Mouse (Mus musculus) liver, embryonic 14.5 days (tissue): ENCODE data around the gene Smc3. TPM values are rescaled to one million over a fixed set of nuclear protein-coding genes. Genes with fewer than 3 reads are reported as not detected.

Experiments used
- ATAC-seq: fragments of 200-750 bp; cut with Nextera tagmentation; 2 replicates; pipeline ENCODE4 v1.8.0; 2017; ENCODE audit warnings: moderate number of reproducible peaks, mild to moderate bottlenecking, moderate library complexity; ENCODE audit not compliant: insufficient read depth
- DNase-seq, 3 experiments: peaks; one replicate each; pipeline ENCODE4 v3.0.0-alpha.2; 2012 to 2013; ENCODE audit warnings: low read depth in 3 of 3, low spot score in 3 of 3
- H3K27ac ChIP-seq: fragments of 300-500 bp; sonication (generic); 2 replicates; pipeline ENCODE4 v1.5.1; 2014; ENCODE audit warnings: moderate library complexity, mild to moderate bottlenecking, control low read depth, inconsistent platforms
- H3K27me3 ChIP-seq: fragments of 300-500 bp; sonication (generic); 2 replicates; pipeline ENCODE4 v1.6.1; 2014; ENCODE audit warnings: mild to moderate bottlenecking, low read length, moderate library complexity; ENCODE audit not compliant: control insufficient read depth, insufficient read depth
- H3K36me3 ChIP-seq: fragments of 300-500 bp; sonication (generic); replicated peaks from 2 replicates; pipeline ENCODE4 v1.6.1; 2014; ENCODE audit warnings: low read depth; ENCODE audit not compliant: control insufficient read depth, insufficient read depth
- H3K4me1 ChIP-seq, 2 experiments: fragments of 200-500 bp in 1 of 2; fragments of 300-500 bp in 1 of 2; sonication (generic) in 1 of 2; replicated peaks; 2 replicates each; pipeline ENCODE4 v1.6.1; 2012 to 2014; ENCODE audit warnings: antibody characterized with exemption in 1 of 2, inconsistent platforms in 1 of 2, low read length in 1 of 2; ENCODE audit not compliant: control insufficient read depth in 2 of 2, insufficient read depth in 2 of 2
- H3K4me2 ChIP-seq: fragments of 300-500 bp; sonication (generic); 2 replicates; pipeline ENCODE4 v1.6.1; 2014; ENCODE audit warnings: low read depth, mild to moderate bottlenecking, control low read depth, moderate library complexity
- H3K4me3 ChIP-seq, 2 experiments: fragments of 200-500 bp in 1 of 2; fragments of 300-500 bp in 1 of 2; sonication (generic) in 1 of 2; 2 replicates each; pipeline ENCODE4 v1.5.1; 2012 to 2014; ENCODE audit warnings: low read depth in 2 of 2, low read length in 2 of 2, mild to moderate bottlenecking in 2 of 2, control low read depth in 1 of 2, inconsistent platforms in 1 of 2, moderate library complexity in 1 of 2; ENCODE audit not compliant: insufficient read depth in 1 of 2
- H3K9ac ChIP-seq: fragments of 300-500 bp; sonication (generic); replicated peaks from 2 replicates; pipeline ENCODE4 v1.6.1; 2014; ENCODE audit warnings: mild to moderate bottlenecking, control low read depth, moderate library complexity
- H3K9me3 ChIP-seq: fragments of 300-500 bp; sonication (generic); 2 replicates; pipeline ENCODE4 v1.6.1; 2016; ENCODE audit warnings: low read length, mixed read lengths; ENCODE audit not compliant: control insufficient read depth
- CTCF ChIP-seq: IDR thresholded peaks from 2 replicates; pipeline ENCODE4 v1.5.1; 2016; ENCODE audit warnings: antibody characterized with exemption, low read depth, control low read depth
- EP300 ChIP-seq: IDR thresholded peaks from 2 replicates; pipeline ENCODE4 v1.6.1; 2016; ENCODE audit warnings: antibody characterized with exemption, low read depth
- WGBS: fragments of 180-500 bp; shearing (Covaris S2); extraction: QIAGEN DNeasy Blood & Tissue Kit; methylation state at CpG from one replicate; pipeline ENCODE4 v1.1.7; 2014; ENCODE audit not compliant: insufficient replicate concordance; 5-methylcytosine and 5-hydroxymethylcytosine counted together
- polyA plus RNA-seq, 2 experiments: library from polyadenylated mRNA; depleted of rRNA in 1 of 2; stranded (reverse) in 1 of 2; unstranded in 1 of 2; fragments of >200 nt; fragmentation: Nextera tagmentation in 1 of 2; extraction: Ambion mirVana in 1 of 2; gene quantifications; 2 replicates each; pipeline versions ENCODE4 v1.2.1 to v1.2.3; 2012 to 2014

Gene Smc3
- polyA plus RNA-seq, 2 experiments, result 25.2 to 30.3 TPM

DNA sequence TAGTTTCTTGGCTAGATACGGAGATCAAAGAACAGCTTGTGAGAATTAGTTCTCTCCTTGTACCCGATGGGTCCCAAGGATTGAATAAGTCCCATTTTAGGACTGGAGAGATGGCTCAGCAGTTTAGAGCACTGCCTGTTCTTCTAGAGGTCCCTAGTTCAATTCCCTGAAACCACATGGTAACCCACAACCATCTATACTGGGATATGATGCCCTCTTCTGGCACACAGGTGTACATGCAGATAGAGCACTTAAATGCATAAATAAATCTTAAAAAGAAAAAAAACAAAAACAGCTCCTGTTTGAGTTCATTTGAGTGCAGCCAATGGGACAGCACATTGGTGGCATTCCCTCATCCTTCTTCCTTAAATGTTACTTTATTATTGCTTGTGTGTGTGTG lies 37.8 kb downstream of the Smc3 start:
- Histone ChIP-seq H3K27ac (no peak overlapping the region), H3K4me3 (no peak overlapping the region), H3K9me3 (no peaks in the 10 kb centered on the region), H3K4me2 (no peak overlapping the region), H3K9ac (no peak overlapping the region), H3K4me1 (no peaks in the 10 kb centered on the region), H3K36me3 (peaks cover 78% of the 10 kb centered on the region), H3K27me3 (no peaks in the 10 kb centered on the region)
- whole genome bisulfite sequencing, result 82% methylated on average over 2 of the region's 2 CpGs
- TF ChIP-seq CTCF, result peak; percentile 35; the same call in 1 of the 2 replicates
- TF ChIP-seq EP300, result no peak
- DNase-seq (no peak), ATAC-seq (no peak)

DNA sequence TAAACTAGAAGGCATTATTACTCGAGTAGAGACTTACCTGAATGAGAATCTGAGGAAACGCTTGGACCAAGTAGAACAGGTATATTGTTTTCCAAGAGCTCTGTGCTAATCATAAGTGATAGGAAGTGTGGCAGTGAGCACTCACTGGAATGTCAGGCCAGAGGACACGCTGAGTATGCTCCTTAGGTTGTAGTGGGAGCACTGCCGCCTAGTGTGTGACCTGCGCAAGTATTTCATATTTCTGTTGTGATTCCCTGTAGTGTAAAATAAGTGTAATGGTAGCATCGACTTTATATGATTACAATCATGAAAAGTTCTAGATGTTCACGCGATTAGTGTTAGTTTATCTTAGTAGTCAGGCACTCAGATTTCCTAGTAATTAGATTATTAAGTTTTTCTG lies 38.5 kb downstream of the Smc3 start:
- 87% methylated on average over 8 of the region's 8 CpGs for WGBS
- no peak overlapping the region for H3K4me2 ChIP-seq
- H3K4me1 ChIP-seq, result no peaks in the 10 kb centered on the region
- no peak overlapping the region for H3K4me3 ChIP-seq
- no peak overlapping the region for H3K9ac ChIP-seq
- TF ChIP-seq EP300 (no peak), CTCF (0 out of 2 replicates have a peak, but pooled peaks have one; percentile 14)
- no peak overlapping the region for H3K27ac ChIP-seq
- DNase-seq, result no peak
- ATAC-seq, result no peak
- H3K27me3 ChIP-seq, result no peaks in the 10 kb centered on the region
- H3K9me3 ChIP-seq, result no peaks in the 10 kb centered on the region
- peaks cover 78% of the 10 kb centered on the region for H3K36me3 ChIP-seq

DNA sequence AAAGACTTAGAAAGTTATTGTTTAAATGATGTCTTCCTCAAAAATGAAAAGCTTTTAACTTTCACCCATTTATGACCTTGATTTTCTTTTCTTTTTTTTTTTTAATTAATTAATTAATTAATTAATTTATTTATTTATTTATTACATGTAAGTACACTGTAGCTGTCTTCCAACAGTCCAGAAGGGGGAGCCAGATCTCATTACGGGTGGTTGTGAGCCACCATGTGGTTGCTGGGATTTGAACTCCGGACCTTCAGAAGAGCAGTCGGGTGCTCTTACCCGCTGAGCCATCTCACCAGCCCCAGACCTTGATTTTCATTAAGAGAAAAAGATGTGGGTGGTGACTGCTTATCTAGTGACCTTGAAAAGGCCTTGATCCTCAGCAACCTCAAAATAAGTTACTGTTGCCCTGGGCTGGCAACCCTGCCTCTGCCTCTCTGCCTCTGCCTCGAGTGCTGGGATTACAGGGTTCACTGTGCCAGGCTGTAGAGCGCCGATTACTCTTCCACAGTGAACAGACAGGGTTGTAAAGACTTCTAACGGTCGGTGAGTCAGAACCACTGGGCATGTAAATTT lies 43.9 kb downstream of the Smc3 start:
- WGBS, result 86% methylated on average over 9 of the region's 9 CpGs
- peaks cover 70% of the 10 kb centered on the region for H3K36me3 ChIP-seq
- ATAC-seq, result no peak

DNA sequence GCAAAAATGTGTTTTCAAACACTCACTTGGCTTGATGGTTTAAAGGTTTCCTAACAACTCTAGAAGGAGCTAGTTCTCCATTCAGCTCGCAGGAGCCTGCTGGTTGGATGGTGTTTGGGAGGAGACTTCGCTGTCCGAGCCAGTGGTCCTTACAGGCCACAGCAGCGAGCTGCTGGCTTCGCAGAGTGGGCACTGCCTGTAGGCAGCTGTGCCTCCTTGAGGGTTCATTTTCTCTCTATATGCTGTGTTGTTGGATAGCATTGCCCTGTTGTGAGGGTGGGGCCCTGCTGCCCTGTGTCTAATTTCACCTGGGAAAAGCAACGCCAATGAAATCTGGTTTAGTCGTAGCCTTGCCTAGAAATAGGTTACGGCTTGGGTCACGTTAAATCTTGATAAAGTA lies 47.1 kb downstream of the Smc3 start:
- no peaks in the 10 kb centered on the region for H3K9me3 ChIP-seq
- no peak for ATAC-seq
- no peaks in the 10 kb centered on the region for H3K27me3 ChIP-seq
- H3K4me2 ChIP-seq, result no peak overlapping the region
- no peak overlapping the region for H3K27ac ChIP-seq
- peaks cover 0 to 7% of the 10 kb centered on the region in 2 experiments; a peak in 2 of 4 replicates for H3K4me1 ChIP-seq
- no peak overlapping the region for H3K4me3 ChIP-seq
- H3K9ac ChIP-seq, result no peak overlapping the region
- WGBS, result 87% methylated on average over 9 of the region's 9 CpGs
- DNase-seq, result no peak
- peaks cover 45% of the 10 kb centered on the region for H3K36me3 ChIP-seq
- TF ChIP-seq EP300 (no peak), CTCF (no peak)

More for the DNA sequence above, 43.9 kb downstream of the Smc3 start:
- no peaks in the 10 kb centered on the region for H3K9me3 ChIP-seq
- H3K4me1 ChIP-seq, result no peaks in the 10 kb centered on the region
- no peak overlapping the region for H3K9ac ChIP-seq
- H3K4me3 ChIP-seq, result no peak overlapping the region
- DNase-seq, result no peak
- no peaks in the 10 kb centered on the region for H3K27me3 ChIP-seq
- no peak overlapping the region for H3K27ac ChIP-seq
- H3K4me2 ChIP-seq, result no peak overlapping the region
- TF ChIP-seq EP300 (no peak), CTCF (peak; percentile 16; the same call in 1 of the 2 replicates)

DNA sequence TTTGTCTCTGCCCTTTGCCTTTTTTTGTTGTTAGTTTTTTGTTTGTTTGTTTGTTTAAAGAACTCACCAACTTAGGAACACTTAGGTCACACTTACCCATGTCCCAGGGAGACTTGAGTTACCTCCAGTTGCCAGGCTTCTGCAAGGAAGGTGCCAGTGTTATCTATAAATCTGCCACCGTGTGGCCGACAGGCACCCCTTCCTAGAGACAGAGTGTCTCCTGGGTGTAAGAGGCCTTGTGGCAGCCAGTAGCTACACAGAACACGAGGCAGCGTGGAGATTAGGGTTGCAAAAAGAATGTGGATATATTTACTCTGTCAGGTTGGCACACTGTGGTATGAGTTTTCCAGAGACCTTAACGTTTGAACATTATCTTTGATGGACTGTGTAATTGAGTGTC lies 47.9 kb downstream of the Smc3 start:
- Histone ChIP-seq H3K9me3 (no peaks in the 10 kb centered on the region), H3K27ac (no peak overlapping the region), H3K27me3 (no peaks in the 10 kb centered on the region), H3K36me3 (peaks cover 42% of the 10 kb centered on the region), H3K9ac (no peak overlapping the region), H3K4me3 (no peak overlapping the region), H3K4me2 (no peak overlapping the region), H3K4me1 (peaks cover 0 to 7% of the 10 kb centered on the region in 2 experiments; a peak in 2 of 4 replicates)
- TF ChIP-seq CTCF (no peak), EP300 (no peak)
- WGBS, result 42% methylated on average over 5 of the region's 5 CpGs
- DNase-seq (no peak), ATAC-seq (no peak; the same call in 1 of the 2 replicates)
